Mouse (Mus musculus) liver, embryonic 14.5 days (tissue): ENCODE data around the gene Smlr1. TPM values are rescaled to one million over a fixed set of nuclear protein-coding genes. Genes with fewer than 3 reads are reported as not detected.

Experiments
- ATAC-seq: fragments of 200-750 bp; cut with Nextera tagmentation; 2 replicates; pipeline ENCODE4 v1.8.0; 2017; ENCODE audit warnings: moderate number of reproducible peaks, mild to moderate bottlenecking, moderate library complexity; ENCODE audit not compliant: insufficient read depth
- DNase-seq, 3 experiments: peaks; one replicate each; pipeline ENCODE4 v3.0.0-alpha.2; 2012 to 2013; ENCODE audit warnings: low read depth in 3 of 3, low spot score in 3 of 3
- H3K27ac ChIP-seq: fragments of 300-500 bp; sonication (generic); 2 replicates; pipeline ENCODE4 v1.5.1; 2014; ENCODE audit warnings: moderate library complexity, mild to moderate bottlenecking, control low read depth, inconsistent platforms
- H3K27me3 ChIP-seq: fragments of 300-500 bp; sonication (generic); 2 replicates; pipeline ENCODE4 v1.6.1; 2014; ENCODE audit warnings: mild to moderate bottlenecking, low read length, moderate library complexity; ENCODE audit not compliant: control insufficient read depth, insufficient read depth
- H3K36me3 ChIP-seq: fragments of 300-500 bp; sonication (generic); replicated peaks from 2 replicates; pipeline ENCODE4 v1.6.1; 2014; ENCODE audit warnings: low read depth; ENCODE audit not compliant: control insufficient read depth, insufficient read depth
- H3K4me1 ChIP-seq, 2 experiments: fragments of 200-500 bp in 1 of 2; fragments of 300-500 bp in 1 of 2; sonication (generic) in 1 of 2; replicated peaks; 2 replicates each; pipeline ENCODE4 v1.6.1; 2012 to 2014; ENCODE audit warnings: antibody characterized with exemption in 1 of 2, inconsistent platforms in 1 of 2, low read length in 1 of 2; ENCODE audit not compliant: control insufficient read depth in 2 of 2, insufficient read depth in 2 of 2
- H3K4me2 ChIP-seq: fragments of 300-500 bp; sonication (generic); 2 replicates; pipeline ENCODE4 v1.6.1; 2014; ENCODE audit warnings: low read depth, mild to moderate bottlenecking, control low read depth, moderate library complexity
- H3K4me3 ChIP-seq, 2 experiments: fragments of 200-500 bp in 1 of 2; fragments of 300-500 bp in 1 of 2; sonication (generic) in 1 of 2; 2 replicates each; pipeline ENCODE4 v1.5.1; 2012 to 2014; ENCODE audit warnings: low read depth in 2 of 2, low read length in 2 of 2, mild to moderate bottlenecking in 2 of 2, control low read depth in 1 of 2, inconsistent platforms in 1 of 2, moderate library complexity in 1 of 2; ENCODE audit not compliant: insufficient read depth in 1 of 2
- H3K9ac ChIP-seq: fragments of 300-500 bp; sonication (generic); replicated peaks from 2 replicates; pipeline ENCODE4 v1.6.1; 2014; ENCODE audit warnings: mild to moderate bottlenecking, control low read depth, moderate library complexity
- H3K9me3 ChIP-seq: fragments of 300-500 bp; sonication (generic); 2 replicates; pipeline ENCODE4 v1.6.1; 2016; ENCODE audit warnings: low read length, mixed read lengths; ENCODE audit not compliant: control insufficient read depth
- CTCF ChIP-seq: IDR thresholded peaks from 2 replicates; pipeline ENCODE4 v1.5.1; 2016; ENCODE audit warnings: antibody characterized with exemption, low read depth, control low read depth
- EP300 ChIP-seq: IDR thresholded peaks from 2 replicates; pipeline ENCODE4 v1.6.1; 2016; ENCODE audit warnings: antibody characterized with exemption, low read depth
- WGBS: fragments of 180-500 bp; shearing (Covaris S2); extraction: QIAGEN DNeasy Blood & Tissue Kit; methylation state at CpG from one replicate; pipeline ENCODE4 v1.1.7; 2014; ENCODE audit not compliant: insufficient replicate concordance; 5-methylcytosine and 5-hydroxymethylcytosine counted together
- polyA plus RNA-seq, 2 experiments: library from polyadenylated mRNA; depleted of rRNA in 1 of 2; stranded (reverse) in 1 of 2; unstranded in 1 of 2; fragments of >200 nt; fragmentation: Nextera tagmentation in 1 of 2; extraction: Ambion mirVana in 1 of 2; gene quantifications; 2 replicates each; pipeline versions ENCODE4 v1.2.1 to v1.2.3; 2012 to 2014

Smlr1 gene
- polyA plus RNA-seq (2012; rRNA removed), result 16.5 and 18.3 TPM in 2 replicates
- polyA plus RNA-seq (2014; fragmentation: Nextera tagmentation; extraction: Ambion mirVana), result 14.3 and 17.7 TPM in 2 replicates

GRCm38 (mm10) chr10:25535891-25536331, at the start of gene Smlr1:
TSS of gene Smlr1 (minus strand) at chr10:25536267.
- H3K9me3 ChIP-seq, result no peaks in the 10 kb centered on the region
- H3K4me3 ChIP-seq, result peak within 1 kb of the TSS; percentile 16 to 28
- H3K4me1 ChIP-seq, result peaks cover 0 to 3% of the 10 kb centered on the region in 2 experiments; a peak in 1 of 4 replicates
- no peak within 1 kb of the TSS for H3K27ac ChIP-seq
- 63% methylated on average over 10 of the region's 10 CpGs for WGBS
- peak; percentile 42; the same call in 1 of the 2 replicates for ATAC-seq
- TF ChIP-seq CTCF, result no peak
- no peak for TF ChIP-seq EP300
- H3K9ac ChIP-seq, result no peak within 1 kb of the TSS
- no peaks in the 10 kb centered on the region for H3K36me3 ChIP-seq
- H3K27me3 ChIP-seq, result no peaks in the 10 kb centered on the region
- peak within 1 kb of the TSS; percentile 23 for H3K4me2 ChIP-seq
- peak in 1 of 3 experiments; percentile 20 for DNase-seq

GRCm38 (mm10) chr10:25584899-25585298, 48.8 kb upstream of the Smlr1 start:
- no peak for DNase-seq
- Histone ChIP-seq H3K4me3 (no peak overlapping the region), H3K9ac (no peak overlapping the region), H3K4me1 (no peaks in the 10 kb centered on the region), H3K27me3 (no peaks in the 10 kb centered on the region), H3K4me2 (no peak overlapping the region), H3K9me3 (no peaks in the 10 kb centered on the region), H3K36me3 (no peaks in the 10 kb centered on the region), H3K27ac (no peak overlapping the region)
- ATAC-seq, result no peak
- WGBS, result 77% methylated on average over 6 of the region's 6 CpGs
- no peak for TF ChIP-seq CTCF
- no peak for TF ChIP-seq EP300

- TF ChIP-seq EP300, result no peak
- no peak for TF ChIP-seq CTCF
- WGBS, result 42% methylated on average over 2 of the region's 2 CpGs
- H3K27me3 ChIP-seq, result no peaks in the 10 kb centered on the region
- DNase-seq, result no peak
- no peak overlapping the region for H3K4me2 ChIP-seq
- H3K9ac ChIP-seq, result no peak overlapping the region
- no peak for ATAC-seq
- H3K4me1 ChIP-seq, result no peaks in the 10 kb centered on the region
- H3K27ac ChIP-seq, result no peak overlapping the region
- no peaks in the 10 kb centered on the region for H3K9me3 ChIP-seq
- H3K4me3 ChIP-seq, result no peak overlapping the region
- H3K36me3 ChIP-seq, result no peaks in the 10 kb centered on the region
Measured at GRCm38 (mm10) chr10:25580066-25580465, 44.0 kb upstream of the Smlr1 start.

GRCm38 (mm10) chr10:25571319-25572240, 35.5 kb upstream of the Smlr1 start:
- WGBS, result 64% methylated on average over 9 of the region's 9 CpGs
- DNase-seq (no peak), ATAC-seq (no peak)
- H3K4me2 ChIP-seq, result no peak overlapping the region
- H3K9me3 ChIP-seq, result no peaks in the 10 kb centered on the region
- H3K36me3 ChIP-seq, result no peaks in the 10 kb centered on the region
- no peaks in the 10 kb centered on the region for H3K27me3 ChIP-seq
- H3K27ac ChIP-seq, result no peak overlapping the region
- no peak for TF ChIP-seq EP300
- no peak for TF ChIP-seq CTCF
- H3K4me1 ChIP-seq, result no peaks in the 10 kb centered on the region
- no peak overlapping the region for H3K9ac ChIP-seq
- H3K4me3 ChIP-seq, result no peak overlapping the region

GRCm38 (mm10) chr10:25552936-25553335, 16.9 kb upstream of the Smlr1 start:
- H3K4me1 ChIP-seq, result no peaks in the 10 kb centered on the region
- no peaks in the 10 kb centered on the region for H3K36me3 ChIP-seq
- no peak overlapping the region for H3K4me2 ChIP-seq
- 61% methylated on average over 4 of the region's 4 CpGs for WGBS
- DNase-seq, result no peak
- H3K9me3 ChIP-seq, result no peaks in the 10 kb centered on the region
- no peak overlapping the region for H3K4me3 ChIP-seq
- ATAC-seq, result no peak
- H3K27me3 ChIP-seq, result no peaks in the 10 kb centered on the region
- H3K27ac ChIP-seq, result no peak overlapping the region
- H3K9ac ChIP-seq, result no peak overlapping the region
- TF ChIP-seq EP300, result no peak
